In genomic region chr9:60281281-60281680, GRCm38 (mm10) we compare ENCODE assay signal across 10 mouse cellular contexts.
DNase-seq lines count a peak whose midpoint lies in the region; ATAC-seq and TF ChIP-seq lines count a peak whose summit lies in the region.
"Had no signal": no experiment of that assay in that cellular context is flagged by ENCODE, and none has a peak within 500 bp of the region (broad histone marks: within the 10 kb centered on the region; RNA-seq: fewer than 3 reads in every experiment).

No protein-coding gene starts in this region.

- peak; percentile 26 for DNase-seq in brain, adult 2 months (ENCODE audit: low read depth, low spot score)
- peak; percentile 40 for DNase-seq in embryo, embryonic 10.5 days (ENCODE audit: low spot score)
- DNase-seq in kidney, adult 11 months = peak; percentile 59
- peak; percentile 12 for DNase-seq in lung, postnatal 14 days
- no peak for DNase-seq in frontal cortex, postnatal 14 days (ENCODE audit: low spot score in 2 of 2)
- no peak for DNase-seq in cerebellum, adult 2 months
- DNase-seq: cerebellum, adult 18-20 months; thymus, postnatal 14 days had no signal

- ATAC-seq in inflammation-experienced regulatory T-cells, adult 6 months = no peak

- TF ChIP-seq POLR2A in cerebellum, adult 2 months (IDR thresholded peaks at IDR 0.05; ENCODE audit: borderline replicate concordance, insufficient read depth, low read length) = no peak

- no peak overlapping the region for H3K27ac ChIP-seq in cerebellum, adult 2 months (ENCODE audit: insufficient read depth, low read length)
- H3K27ac ChIP-seq: limb, embryonic 13.5 days had no signal

- no peak for TF ChIP-seq CTCF in cerebellum, adult 2 months (IDR thresholded peaks at IDR 0.05; ENCODE audit: borderline replicate concordance, insufficient read depth, low read depth, low read length)

- H3K27me3 ChIP-seq in cerebellum, adult 2 months (ENCODE audit: control insufficient read depth, insufficient read depth, low read length) = no peaks in the 10 kb centered on the region

- no peaks in the 10 kb centered on the region for H3K4me1 ChIP-seq in cerebellum, adult 2 months (ENCODE audit: control insufficient read depth, insufficient read depth, low read length)

- H3K4me3 ChIP-seq in cerebellum, adult 2 months (replicated peaks; ENCODE audit: insufficient read depth, low read depth, low read length) = no peak overlapping the region
- H3K4me3 ChIP-seq: limb, embryonic 13.5 days had no signal

- 60% methylated on average over 11 of the region's 11 CpGs for WGBS in cerebellum, adult 2 months

Comparison
In these comparisons a context has a peak if more than half of its experiments do, and no peak if none do; other contexts are left out.
1. DNase-seq: peak in brain, adult 2 months (single experiment), embryo, embryonic 10.5 days (single experiment), kidney, adult 11 months (single experiment) and lung, postnatal 14 days (single experiment); none in frontal cortex, postnatal 14 days (0 of 2) and cerebellum, adult 2 months (0 of 2).